Mouse (Mus musculus) cerebellum, adult 18-20 months (tissue): ENCODE data around the gene Nrxn3.

ENCODE experiments used
- DNase-seq, 2 experiments: peaks; one replicate each; pipeline ENCODE4 v3.0.0; 2021

The Nrxn3 gene

GRCm38 (mm10) chr12:89211608-89212007 is 488.9 kb downstream of the Nrxn3 start:
- no peak for DNase-seq

- no peak for DNase-seq
Observed at GRCm38 (mm10) chr12:89239826-89240225, 517.1 kb downstream of the Nrxn3 start.

- DNase-seq = no peak
Observed at GRCm38 (mm10) chr12:89241554-89241953, 518.9 kb downstream of the Nrxn3 start.

- no peak for DNase-seq
Observed at GRCm38 (mm10) chr12:89242476-89242875, 519.8 kb downstream of the Nrxn3 start.

GRCm38 (mm10) chr12:89255275-89255892 is 532.7 kb downstream of the Nrxn3 start:
- no peak for DNase-seq

GRCm38 (mm10) chr12:89258879-89259278 is 536.2 kb downstream of the Nrxn3 start:
- no peak for DNase-seq

- peak in 1 of 2 experiments; percentile 4 for DNase-seq
Observed at GRCm38 (mm10) chr12:89260076-89260475, 537.4 kb downstream of the Nrxn3 start.

GRCm38 (mm10) chr12:89262261-89262660 is 539.6 kb downstream of the Nrxn3 start:
- DNase-seq = no peak

GRCm38 (mm10) chr12:89282362-89283343 is 560.0 kb downstream of the Nrxn3 start:
- no peak for DNase-seq

GRCm38 (mm10) chr12:89284412-89284811 is 561.7 kb downstream of the Nrxn3 start:
- DNase-seq = no peak

- no peak for DNase-seq
Observed at GRCm38 (mm10) chr12:89287037-89287436, 564.4 kb downstream of the Nrxn3 start.

GRCm38 (mm10) chr12:89289589-89290274 is 567.1 kb downstream of the Nrxn3 start:
- no peak for DNase-seq

GRCm38 (mm10) chr12:89290736-89291574 is 568.3 kb downstream of the Nrxn3 start:
- no peak for DNase-seq

- peak; percentile 40 to 51 for DNase-seq
Observed at GRCm38 (mm10) chr12:89302011-89302410, 579.3 kb downstream of the Nrxn3 start.

GRCm38 (mm10) chr12:89310200-89310599 is 587.5 kb downstream of the Nrxn3 start:
- no peak for DNase-seq

- peak; percentile 3 to 9 for DNase-seq
Observed at GRCm38 (mm10) chr12:89312586-89312985, 589.9 kb downstream of the Nrxn3 start.

- DNase-seq = no peak
Observed at GRCm38 (mm10) chr12:89325864-89326560, 603.3 kb downstream of the Nrxn3 start.

GRCm38 (mm10) chr12:89331474-89332263 is 609.0 kb downstream of the Nrxn3 start:
- no peak for DNase-seq

GRCm38 (mm10) chr12:89333486-89333885 is 610.8 kb downstream of the Nrxn3 start:
- DNase-seq = no peak

- no peak for DNase-seq
Observed at GRCm38 (mm10) chr12:89364850-89365249, 642.2 kb downstream of the Nrxn3 start.

GRCm38 (mm10) chr12:89369939-89370338 is 647.3 kb downstream of the Nrxn3 start:
- DNase-seq = no peak
